Mouse (Mus musculus) gastrocnemius, adult 18-20 months (tissue): Measurements from ENCODE around the gene Fmnl3. TPM values are rescaled to one million over a fixed set of nuclear protein-coding genes. Genes with fewer than 3 reads are reported as not detected.

ENCODE experiments used
- DNase-seq: peaks from one replicate; pipeline ENCODE4 v3.0.0; 2021; ENCODE audit warnings: low spot score
- total RNA-seq, 2 experiments: library from RNA; stranded (reverse); gene quantifications; 2 replicates each; pipeline ENCODE4 v1.2.3; 2021

Fmnl3 gene
- total RNA-seq, 2 experiments from 2014 or later = 4.2 to 7.7 TPM

GRCm38 (mm10) chr15:99318861-99319410 lies 51.3 kb downstream of the Fmnl3 start:
- no peak for DNase-seq

- no peak for DNase-seq
These were observed 52.2 kb downstream of the Fmnl3 start for GRCm38 (mm10) chr15:99318071-99318470.

- peak; percentile 29 for DNase-seq
These were observed 53.0 kb downstream of the Fmnl3 start for GRCm38 (mm10) chr15:99317267-99317651.

GRCm38 (mm10) chr15:99316314-99317266 lies 53.7 kb downstream of the Fmnl3 start:
- DNase-seq = peak; percentile 79

GRCm38 (mm10) chr15:99314891-99315290 lies 55.4 kb downstream of the Fmnl3 start:
- DNase-seq = no peak

GRCm38 (mm10) chr15:99310617-99311016 lies 59.7 kb downstream of the Fmnl3 start:
- DNase-seq = no peak

GRCm38 (mm10) chr15:99309549-99309948 lies 60.7 kb downstream of the Fmnl3 start:
- no peak for DNase-seq

- DNase-seq = no peak
These were observed 62.8 kb downstream of the Fmnl3 start for GRCm38 (mm10) chr15:99307476-99307875.

GRCm38 (mm10) chr15:99296213-99296612 lies 74.1 kb downstream of the Fmnl3 start:
- DNase-seq = no peak

- peak; percentile 24 for DNase-seq
These were observed 74.7 kb downstream of the Fmnl3 start, which contains the start of gene Fam186b for GRCm38 (mm10) chr15:99295484-99295981. Gene Fam186b (minus strand): TSS chr15:99295888.

GRCm38 (mm10) chr15:99294813-99295374 lies 75.4 kb downstream of the Fmnl3 start, which contains the start of gene Prpf40b:
Gene Prpf40b (plus strand): TSS chr15:99295087.
- DNase-seq = peak; percentile 96

- DNase-seq = no peak
These were observed 76.0 kb downstream of the Fmnl3 start for GRCm38 (mm10) chr15:99294287-99294686.

- DNase-seq = no peak
These were observed 79.7 kb downstream of the Fmnl3 start for GRCm38 (mm10) chr15:99290586-99290985.

GRCm38 (mm10) chr15:99285189-99285535 lies 85.1 kb downstream of the Fmnl3 start:
- DNase-seq = no peak

- no peak for DNase-seq
These were observed 85.6 kb downstream of the Fmnl3 start for GRCm38 (mm10) chr15:99284527-99285188.

GRCm38 (mm10) chr15:99283456-99283855 lies 86.8 kb downstream of the Fmnl3 start:
- no peak for DNase-seq

- DNase-seq = no peak
These were observed 92.0 kb downstream of the Fmnl3 start for GRCm38 (mm10) chr15:99278271-99278670.

GRCm38 (mm10) chr15:99276095-99276494 lies 94.2 kb downstream of the Fmnl3 start:
- no peak for DNase-seq
